Comparison of ENCODE assay signal across 26 mouse cellular contexts in genomic region chr2:81783059-81783458, GRCm38 (mm10).
A peak's percentile ranks its signal among the peaks of the same experiment; 100 is the strongest.
DNase-seq lines count a peak whose midpoint lies in the region; ATAC-seq and TF ChIP-seq lines count a peak whose summit lies in the region.
"Had no signal": no experiment of that assay in that cellular context is flagged by ENCODE, and none has a peak within 500 bp of the region (broad histone marks: within the 10 kb centered on the region; RNA-seq: fewer than 3 reads in every experiment).

No protein-coding gene starts in this region.

- peak; percentile 11 to 12 for DNase-seq in cerebellum, postnatal 10 days
- no peak for DNase-seq in cerebellum, postnatal 4 days (ENCODE audit: low spot score in 2 of 2)
- DNase-seq in kidney, adult 2 months, result peak; percentile 5
- DNase-seq in kidney, adult 8-10 months, result no peak
- peak; percentile 26 for DNase-seq in midbrain, embryonic 14.5 days
- DNase-seq in stomach, postnatal 0 days (ENCODE audit: low spot score), result peak; percentile 26
- no peak for DNase-seq in right cerebral cortex, postnatal 25 days
- DNase-seq: cerebellum, adult 9-10 months; gastrocnemius, postnatal 25 days; heart, adult 11 months; heart, postnatal 36 days; kidney, adult 11 months; kidney, postnatal 10 days; layer of hippocampus, postnatal 36 days; lung, postnatal 4 days; thymus, postnatal 14 days had no signal

- H3K4me2 ChIP-seq in midbrain, embryonic 14.5 days (ENCODE audit: low read length), result no peak overlapping the region
- H3K4me2 ChIP-seq in midbrain, embryonic 16.5 days (ENCODE audit: low read length), result no peak overlapping the region
- H3K4me2 ChIP-seq in stomach, postnatal 0 days (replicated peaks; ENCODE audit: low read depth), result no peak overlapping the region
- H3K4me2 ChIP-seq: forebrain, embryonic 15.5 days; hindbrain, embryonic 12.5 days; liver, embryonic 11.5 days; midbrain, embryonic 13.5 days; stomach, embryonic 15.5 days had no signal

- H3K27ac ChIP-seq in kidney, adult 2 months (ENCODE audit: insufficient read depth, low read depth, low read length), result no peak overlapping the region
- H3K27ac ChIP-seq in midbrain, embryonic 14.5 days (replicated peaks; ENCODE audit: low read depth, low read length), result no peak overlapping the region
- H3K27ac ChIP-seq in midbrain, embryonic 16.5 days (ENCODE audit: low read length), result no peak overlapping the region
- H3K27ac ChIP-seq in stomach, postnatal 0 days (replicated peaks), result no peak overlapping the region
- H3K27ac ChIP-seq: forebrain, embryonic 15.5 days; heart, embryonic 10.5 days; hindbrain, embryonic 12.5 days; hindbrain, postnatal 0 days; midbrain, embryonic 13.5 days; stomach, embryonic 15.5 days had no signal

- H3K4me3 ChIP-seq in kidney, adult 2 months (ENCODE audit: insufficient read depth, low read depth, low read length), result no peak overlapping the region
- H3K4me3 ChIP-seq in midbrain, embryonic 14.5 days (replicated peaks; ENCODE audit: low read depth, low read length), result no peak overlapping the region
- H3K4me3 ChIP-seq in midbrain, embryonic 16.5 days (ENCODE audit: low read depth, low read length), result no peak overlapping the region
- no peak overlapping the region for H3K4me3 ChIP-seq in stomach, postnatal 0 days (ENCODE audit: low read depth, low read length)
- H3K4me3 ChIP-seq: forebrain, embryonic 15.5 days; heart, embryonic 10.5 days; hindbrain, embryonic 12.5 days; megakaryocyte, embryonic 14.5 days; midbrain, embryonic 13.5 days; stomach, embryonic 15.5 days had no signal

- no peak for TF ChIP-seq EP300 in stomach, postnatal 0 days (optimal IDR thresholded peaks at IDR 0.05)

- 51% methylated on average over 4 of the region's 4 CpGs for WGBS in kidney, adult 2 months
- WGBS in midbrain, embryonic 14.5 days, result 74% methylated on average over 4 of the region's 4 CpGs
- 76% methylated on average over 4 of the region's 4 CpGs for WGBS in midbrain, embryonic 16.5 days
- WGBS in stomach, postnatal 0 days, result 26% methylated on average over 4 of the region's 4 CpGs

- TF ChIP-seq POLR2A in kidney, adult 2 months (IDR thresholded peaks at IDR 0.05; ENCODE audit: low read depth, low read length), result no peak

- ATAC-seq in midbrain, embryonic 14.5 days (ENCODE audit: low FRiP score, low TSS enrichment), result no peak; the same call in 1 of the 2 replicates
- ATAC-seq in midbrain, embryonic 16.5 days, result no peak; the same call in 1 of the 2 replicates
- no peak for ATAC-seq in stomach, postnatal 0 days (ENCODE audit: low FRiP score, low TSS enrichment)
- ATAC-seq: forebrain, embryonic 15.5 days; hindbrain, postnatal 0 days; midbrain, embryonic 13.5 days; Patski had no signal

- no peaks in the 10 kb centered on the region for H3K36me3 ChIP-seq in kidney, adult 2 months (ENCODE audit: control insufficient read depth, insufficient read depth, low read length)
- H3K36me3 ChIP-seq in midbrain, embryonic 14.5 days (ENCODE audit: control insufficient read depth, insufficient read depth, low read length), result no peaks in the 10 kb centered on the region
- H3K36me3 ChIP-seq in midbrain, embryonic 16.5 days (ENCODE audit: control insufficient read depth, insufficient read depth, low read length), result no peaks in the 10 kb centered on the region
- H3K36me3 ChIP-seq in stomach, postnatal 0 days (ENCODE audit: control insufficient read depth, insufficient read depth, low read length), result no peaks in the 10 kb centered on the region
- H3K36me3 ChIP-seq: forebrain, embryonic 15.5 days; heart, embryonic 10.5 days; hindbrain, embryonic 12.5 days; midbrain, embryonic 13.5 days; stomach, embryonic 15.5 days had no signal

- H3K27me3 ChIP-seq in kidney, adult 2 months (replicated peaks; ENCODE audit: control insufficient read depth, insufficient read depth, low read length), result no peaks in the 10 kb centered on the region
- H3K27me3 ChIP-seq in midbrain, embryonic 14.5 days (ENCODE audit: control insufficient read depth, insufficient read depth, low read length), result no peaks in the 10 kb centered on the region
- no peaks in the 10 kb centered on the region for H3K27me3 ChIP-seq in midbrain, embryonic 16.5 days (ENCODE audit: control insufficient read depth, insufficient read depth, low read depth, low read length)
- no peaks in the 10 kb centered on the region for H3K27me3 ChIP-seq in stomach, postnatal 0 days (ENCODE audit: control insufficient read depth, insufficient read depth, low read length)
- H3K27me3 ChIP-seq: forebrain, embryonic 15.5 days; hindbrain, embryonic 12.5 days; megakaryocyte, embryonic 14.5 days; midbrain, embryonic 13.5 days; Patski; stomach, embryonic 15.5 days had no signal

- H3K9ac ChIP-seq in midbrain, embryonic 14.5 days (replicated peaks; ENCODE audit: low read length), result no peak overlapping the region
- H3K9ac ChIP-seq in midbrain, embryonic 16.5 days (ENCODE audit: low read depth, low read length), result no peak overlapping the region
- H3K9ac ChIP-seq in stomach, postnatal 0 days (ENCODE audit: low read length), result no peak overlapping the region
- H3K9ac ChIP-seq: forebrain, embryonic 15.5 days; hindbrain, embryonic 12.5 days; midbrain, embryonic 13.5 days; stomach, embryonic 15.5 days had no signal

- H3K9me3 ChIP-seq in midbrain, embryonic 14.5 days (ENCODE audit: control insufficient read depth, low read length), result no peaks in the 10 kb centered on the region
- no peaks in the 10 kb centered on the region for H3K9me3 ChIP-seq in midbrain, embryonic 16.5 days (replicated peaks; ENCODE audit: control insufficient read depth, low read length, poor library complexity, severe bottlenecking)
- no peaks in the 10 kb centered on the region for H3K9me3 ChIP-seq in stomach, postnatal 0 days (ENCODE audit: control insufficient read depth, low read length)
- H3K9me3 ChIP-seq: forebrain, embryonic 15.5 days; heart, embryonic 10.5 days; hindbrain, embryonic 12.5 days; midbrain, embryonic 13.5 days; stomach, embryonic 15.5 days had no signal

- no peak for TF ChIP-seq CTCF in kidney, adult 2 months (conservative IDR thresholded peaks at IDR 0.05; ENCODE audit: insufficient read depth, insufficient read length, low read depth, low read length)
- TF ChIP-seq CTCF in stomach, postnatal 0 days (IDR thresholded peaks at IDR 0.05; ENCODE audit: low read depth), result no peak

- no peaks in the 10 kb centered on the region for H3K4me1 ChIP-seq in kidney, adult 2 months (ENCODE audit: control insufficient read depth, insufficient read depth, low read length)
- H3K4me1 ChIP-seq in midbrain, embryonic 14.5 days (ENCODE audit: control insufficient read depth, insufficient read depth, low read length), result no peaks in the 10 kb centered on the region
- H3K4me1 ChIP-seq in midbrain, embryonic 16.5 days (ENCODE audit: control insufficient read depth, insufficient read depth, low read length), result no peaks in the 10 kb centered on the region
- no peaks in the 10 kb centered on the region for H3K4me1 ChIP-seq in stomach, postnatal 0 days (replicated peaks; ENCODE audit: control insufficient read depth, insufficient read depth)
- H3K4me1 ChIP-seq: forebrain, embryonic 15.5 days; heart, embryonic 10.5 days; hindbrain, embryonic 12.5 days; megakaryocyte, embryonic 14.5 days; midbrain, embryonic 13.5 days; stomach, embryonic 15.5 days had no signal

Comparison
In these comparisons a context has a peak if more than half of its experiments do, and no peak if none do; other contexts are left out.
1. DNase-seq: peak in cerebellum, postnatal 10 days (2 of 2), kidney, adult 2 months (single experiment), midbrain, embryonic 14.5 days (single experiment) and stomach, postnatal 0 days (single experiment); none in cerebellum, postnatal 4 days (0 of 2), kidney, adult 8-10 months (0 of 2) and right cerebral cortex, postnatal 25 days (single experiment).